Mouse (Mus musculus) limb, embryonic 14.5 days (tissue): ENCODE data around the gene Myo1g. TPM values are rescaled to one million over a fixed set of nuclear protein-coding genes. Genes with fewer than 3 reads are reported as not detected.
A peak's percentile ranks its signal among the peaks of the same experiment; 100 is the strongest.

ENCODE experiments used
- ATAC-seq: fragments of 200-750 bp; cut with Nextera tagmentation; 2 replicates; pipeline ENCODE4 v1.8.0; 2017; ENCODE audit warnings: low read depth, moderate number of reproducible peaks, moderate TSS enrichment; ENCODE audit not compliant: low FRiP score
- DNase-seq: peaks from one replicate; pipeline ENCODE4 v3.0.0-alpha.2; 2015; ENCODE audit warnings: low spot score
- H3K27ac ChIP-seq: fragments of 300-500 bp; sonication (generic); replicated peaks from 2 replicates; pipeline ENCODE4 v1.5.1; 2014; ENCODE audit warnings: low read depth, mild to moderate bottlenecking, low read length, moderate library complexity, mixed read lengths
- H3K27me3 ChIP-seq: fragments of 300-500 bp; sonication (generic); 2 replicates; pipeline ENCODE4 v1.6.1; 2014; ENCODE audit warnings: low read length, mixed read lengths; ENCODE audit not compliant: control insufficient read depth, insufficient read depth
- H3K36me3 ChIP-seq: fragments of 300-500 bp; sonication (generic); 2 replicates; pipeline ENCODE4 v1.6.1; 2014; ENCODE audit warnings: mild to moderate bottlenecking, low read length, moderate library complexity, mixed read lengths; ENCODE audit not compliant: control insufficient read depth, insufficient read depth
- H3K4me1 ChIP-seq: fragments of 300-500 bp; sonication (generic); 2 replicates; pipeline ENCODE4 v1.6.1; 2014; ENCODE audit warnings: antibody characterized with exemption, low read length, mixed read lengths; ENCODE audit not compliant: control insufficient read depth, insufficient read depth
- H3K4me2 ChIP-seq: fragments of 300-500 bp; sonication (generic); replicated peaks from 2 replicates; pipeline ENCODE4 v1.6.1; 2014; ENCODE audit warnings: low read depth, mild to moderate bottlenecking, low read length, moderate library complexity; ENCODE audit not compliant: severe bottlenecking
- H3K4me3 ChIP-seq: fragments of 300-500 bp; sonication (generic); replicated peaks from 2 replicates; pipeline ENCODE4 v1.5.1; 2014; ENCODE audit warnings: low read length
- H3K9ac ChIP-seq: fragments of 300-500 bp; sonication (generic); 2 replicates; pipeline ENCODE4 v1.6.1; 2014; ENCODE audit warnings: mild to moderate bottlenecking, low read depth, low read length, moderate library complexity; ENCODE audit not compliant: severe bottlenecking
- H3K9me3 ChIP-seq: fragments of 300-500 bp; sonication (generic); 2 replicates; pipeline ENCODE4 v1.6.1; 2016; ENCODE audit warnings: low read length; ENCODE audit not compliant: control insufficient read depth
- POLR2A ChIP-seq: fragments of 200-500 bp; IDR thresholded peaks from 2 replicates; pipeline ENCODE4 v1.8.0; 2012; ENCODE audit warnings: inconsistent platforms, mild to moderate bottlenecking, moderate library complexity, borderline replicate concordance; ENCODE audit not compliant: insufficient read depth, insufficient read length; ENCODE audit errors: extremely low read depth
- WGBS: fragments of 180-500 bp; shearing (Covaris S2); extraction: QIAGEN DNeasy Blood & Tissue Kit; methylation state at CpG from one replicate; pipeline ENCODE4 v1.1.7; 2014; 5-methylcytosine and 5-hydroxymethylcytosine counted together
- polyA plus RNA-seq, 2 experiments: library from polyadenylated mRNA; depleted of rRNA in 1 of 2; stranded (reverse) in 1 of 2; unstranded in 1 of 2; fragments of >200 nt; fragmentation: Nextera tagmentation in 1 of 2; extraction: Ambion mirVana in 1 of 2; gene quantifications; 2 replicates each; pipeline versions ENCODE4 v1.2.1 to v1.2.3; 2012 to 2014

The Myo1g gene
- polyA plus RNA-seq, 2 experiments = 3.2 to 3.9 TPM

DNA sequence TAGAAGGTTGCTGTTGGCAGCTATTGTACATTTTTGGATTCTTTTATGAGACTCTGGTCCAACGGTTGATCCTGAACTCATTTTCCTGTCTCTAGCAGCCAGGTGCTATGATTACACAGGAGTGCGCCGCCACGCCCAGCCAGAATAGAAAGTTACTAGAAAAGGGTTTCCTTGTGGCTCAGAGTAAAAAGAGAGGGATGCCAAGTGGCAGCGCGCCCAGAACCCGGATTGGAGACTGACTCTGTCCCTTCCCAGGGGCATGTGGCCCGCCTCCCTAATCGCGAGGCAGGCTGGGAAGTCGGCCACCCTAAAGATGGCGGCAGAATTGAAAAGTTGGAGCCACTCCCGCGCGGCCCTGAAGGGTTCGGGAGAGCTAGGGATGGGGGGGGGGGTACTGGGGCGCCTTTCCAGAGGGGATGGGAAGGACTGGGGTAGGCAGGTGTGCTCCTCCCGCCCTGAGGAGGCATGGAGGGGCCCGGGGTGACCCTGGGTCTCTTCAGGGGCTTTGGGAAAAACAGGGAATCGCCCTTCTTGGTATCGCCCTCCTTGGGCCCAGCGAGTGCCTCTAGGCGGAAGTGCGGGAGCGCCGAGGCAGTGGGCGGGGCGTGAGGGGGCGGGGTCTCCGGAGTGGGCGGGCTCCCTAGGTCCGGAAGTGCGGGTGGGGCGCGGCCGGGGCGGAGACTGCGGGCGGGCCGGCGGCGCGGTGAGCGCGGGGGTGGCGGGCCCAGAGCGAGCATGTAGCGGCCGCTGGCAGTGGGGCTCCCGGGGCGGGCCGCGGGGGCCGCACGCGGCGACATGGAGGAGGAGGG is 25.6 kb upstream of the Myo1g start, which contains the start of gene Ccm2:
Ccm2 (plus strand) TSS at position 683 of the 809 bp plus-strand sequence.
- peak; percentile 85; the same call in 1 of the 2 replicates for TF ChIP-seq POLR2A
- peak within 1 kb of the TSS; percentile 65 for H3K4me2 ChIP-seq
- H3K27me3 ChIP-seq = no peaks in the 10 kb centered on the region
- DNase-seq = peak; percentile 98
- H3K9me3 ChIP-seq = no peaks in the 10 kb centered on the region
- peak within 1 kb of the TSS; percentile 96 for H3K27ac ChIP-seq
- H3K36me3 ChIP-seq = peaks cover under 1% of the 10 kb centered on the region; the same call in 1 of the 2 replicates
- H3K4me1 ChIP-seq = peaks cover 8% of the 10 kb centered on the region
- 0% methylated on average over 23 of the region's 57 CpGs for WGBS
- peak; percentile 96 for ATAC-seq
- H3K9ac ChIP-seq = peak within 1 kb of the TSS; percentile 88
- peak within 1 kb of the TSS; percentile 70 for H3K4me3 ChIP-seq

DNA sequence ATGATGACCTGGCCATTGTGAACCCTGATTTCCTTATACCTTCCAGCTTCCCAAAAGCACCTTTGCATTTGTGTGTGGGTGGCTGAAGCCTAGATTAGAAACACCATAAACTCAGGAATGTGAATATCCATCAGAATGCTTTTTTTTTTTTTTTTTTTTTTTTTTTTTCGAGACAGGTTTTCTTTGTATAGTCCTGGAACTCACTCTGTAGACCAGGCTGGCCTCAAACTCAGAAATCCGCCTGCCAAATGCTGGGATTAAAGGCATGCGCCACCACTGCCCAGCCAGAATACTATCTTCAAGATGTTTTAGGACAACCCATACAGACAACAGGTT is 25.1 kb upstream of the Myo1g start:
- 20% methylated on average over 3 of the region's 3 CpGs for WGBS
- peak overlapping the region; percentile 70 for H3K4me3 ChIP-seq
- no peak for DNase-seq
- ATAC-seq = no peak
- peak overlapping the region; percentile 88 for H3K9ac ChIP-seq
- H3K36me3 ChIP-seq = no peaks in the 10 kb centered on the region; the same call in 1 of the 2 replicates
- H3K4me2 ChIP-seq = peak overlapping the region; percentile 65
- no peaks in the 10 kb centered on the region for H3K27me3 ChIP-seq
- TF ChIP-seq POLR2A = no peak
- peaks cover 8% of the 10 kb centered on the region for H3K4me1 ChIP-seq
- no peaks in the 10 kb centered on the region for H3K9me3 ChIP-seq
- peak overlapping the region; percentile 96 for H3K27ac ChIP-seq

DNA sequence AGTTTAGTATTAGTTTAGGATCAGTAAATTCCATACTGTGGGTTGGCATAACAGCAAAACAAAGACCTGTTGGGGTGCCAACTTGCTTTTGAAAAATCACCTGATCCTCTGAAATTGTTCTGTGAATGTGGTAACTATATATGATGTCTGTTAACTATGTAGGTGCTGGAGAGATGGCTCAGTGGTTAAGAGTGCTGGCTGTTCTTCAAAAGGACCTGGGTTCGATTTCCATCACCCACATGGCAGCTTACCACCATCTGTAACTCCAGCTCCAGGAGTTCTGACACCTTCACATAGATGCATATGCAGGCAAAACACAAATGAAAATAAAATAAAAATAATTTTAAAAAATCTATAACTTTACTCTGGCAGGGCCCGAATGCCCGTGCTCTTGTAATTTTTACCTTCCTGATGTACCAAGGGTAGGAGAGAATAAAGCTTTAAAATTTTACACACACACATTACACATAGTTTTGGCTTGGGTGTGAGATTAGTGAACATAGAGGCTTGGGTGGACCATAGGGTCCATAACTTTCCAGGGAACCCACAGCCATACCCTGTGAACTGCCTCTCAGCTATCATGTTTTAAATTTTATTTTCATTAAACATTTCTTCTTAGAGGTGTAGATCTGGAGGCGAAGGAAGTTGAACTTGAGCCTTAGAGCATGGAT is 24.6 kb upstream of the Myo1g start:
- no peak overlapping the region; the same call in 1 of the 2 replicates for H3K27ac ChIP-seq
- H3K4me3 ChIP-seq = no peak overlapping the region
- no peaks in the 10 kb centered on the region for H3K9me3 ChIP-seq
- TF ChIP-seq POLR2A = no peak
- H3K4me2 ChIP-seq = no peak overlapping the region
- ATAC-seq (no peak), DNase-seq (no peak)
- H3K27me3 ChIP-seq = no peaks in the 10 kb centered on the region
- no peak overlapping the region for H3K9ac ChIP-seq
- no peaks in the 10 kb centered on the region; the same call in 1 of the 2 replicates for H3K36me3 ChIP-seq
- 92% methylated on average over 4 of the region's 4 CpGs for WGBS
- peaks cover 8% of the 10 kb centered on the region for H3K4me1 ChIP-seq

- Histone ChIP-seq H3K36me3 (no peaks in the 10 kb centered on the region; the same call in 1 of the 2 replicates), H3K27ac (no peak overlapping the region), H3K27me3 (no peaks in the 10 kb centered on the region), H3K4me2 (no peak overlapping the region), H3K4me3 (no peak overlapping the region), H3K9me3 (no peaks in the 10 kb centered on the region), H3K9ac (no peak overlapping the region), H3K4me1 (peaks cover 8% of the 10 kb centered on the region)
- ATAC-seq (no peak), DNase-seq (no peak)
- no peak for TF ChIP-seq POLR2A
- WGBS = 78% methylated on average over 3 of the region's 3 CpGs
Measured at GRCm38 (mm10) chr11:6544683-6545082, 23.9 kb upstream of the Myo1g start.

DNA sequence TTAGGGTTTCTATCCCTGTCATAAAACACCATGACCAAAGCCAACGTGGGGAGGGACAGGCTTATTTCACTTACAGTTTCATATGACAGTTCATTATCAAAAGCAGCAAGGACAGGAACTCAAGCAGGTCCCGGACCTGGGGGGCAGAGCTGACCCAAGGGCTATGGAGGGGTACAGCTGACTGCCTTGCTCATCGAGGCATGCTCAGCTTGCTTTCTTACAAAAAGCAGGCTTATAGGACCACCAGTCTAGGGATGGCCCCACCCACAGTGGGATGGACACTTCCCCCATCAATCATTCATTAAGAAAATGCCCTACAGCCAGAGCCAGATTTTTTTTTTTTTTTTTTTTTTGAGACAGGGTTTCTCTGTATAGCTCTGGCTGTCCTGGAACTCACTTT is 10.0 kb upstream of the Myo1g start:
- no peak for TF ChIP-seq POLR2A
- H3K9me3 ChIP-seq = no peaks in the 10 kb centered on the region
- DNase-seq (no peak), ATAC-seq (no peak)
- WGBS = 84% methylated on average over 3 of the region's 3 CpGs
- no peak overlapping the region for H3K27ac ChIP-seq
- no peak overlapping the region for H3K4me2 ChIP-seq
- H3K4me3 ChIP-seq = no peak overlapping the region
- no peaks in the 10 kb centered on the region for H3K27me3 ChIP-seq
- no peak overlapping the region for H3K9ac ChIP-seq
- H3K36me3 ChIP-seq = peaks cover 9% of the 10 kb centered on the region
- H3K4me1 ChIP-seq = 0 out of 2 replicates have a peak, but pooled peaks cover 2% of the 10 kb centered on the region
